Mouse (Mus musculus): Measurements from ENCODE around the gene Ltbr.

The Ltbr gene

DNA sequence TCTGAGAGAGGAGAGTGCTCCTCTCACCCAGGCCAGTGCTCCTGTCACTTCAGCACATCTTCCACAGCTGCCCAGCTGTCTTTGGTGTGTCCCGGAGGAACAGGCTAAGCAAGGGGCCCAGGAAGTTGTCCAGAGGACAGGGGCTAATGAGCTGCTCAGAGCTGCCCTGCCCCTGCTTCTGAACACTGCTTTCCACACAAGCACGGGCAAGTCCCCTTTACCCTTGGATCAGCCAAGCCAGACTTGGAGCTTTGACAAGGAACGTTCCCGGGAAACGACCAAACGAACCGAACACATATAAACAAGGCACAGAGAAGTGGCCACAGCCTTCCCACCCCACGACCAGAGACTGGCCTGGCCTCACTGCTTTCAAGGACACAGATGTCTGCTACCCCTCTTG is 30.4 kb upstream of the Ltbr start:
- DNase-seq = peak; percentile 43

DNA sequence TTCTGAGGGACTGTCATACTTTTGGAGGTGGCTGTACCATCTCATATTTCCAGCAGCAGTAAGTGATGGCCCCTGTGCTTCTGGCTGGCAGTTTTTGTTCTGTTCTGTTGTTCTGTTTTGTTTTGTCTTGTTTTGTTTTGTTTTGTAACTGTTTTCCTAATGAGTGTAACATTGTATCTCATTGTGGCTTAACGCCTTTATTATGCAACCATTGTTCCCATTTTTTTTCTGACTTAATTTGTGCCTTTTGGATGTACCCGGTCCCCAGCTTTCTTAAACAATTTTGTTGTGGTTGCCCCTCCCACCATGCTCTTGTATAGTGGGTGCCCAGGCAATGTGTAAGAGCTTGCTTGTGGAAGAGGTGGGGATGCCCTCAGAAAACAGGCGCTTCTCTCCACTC is 28.5 kb upstream of the Ltbr start:
- DNase-seq = no peak

DNA sequence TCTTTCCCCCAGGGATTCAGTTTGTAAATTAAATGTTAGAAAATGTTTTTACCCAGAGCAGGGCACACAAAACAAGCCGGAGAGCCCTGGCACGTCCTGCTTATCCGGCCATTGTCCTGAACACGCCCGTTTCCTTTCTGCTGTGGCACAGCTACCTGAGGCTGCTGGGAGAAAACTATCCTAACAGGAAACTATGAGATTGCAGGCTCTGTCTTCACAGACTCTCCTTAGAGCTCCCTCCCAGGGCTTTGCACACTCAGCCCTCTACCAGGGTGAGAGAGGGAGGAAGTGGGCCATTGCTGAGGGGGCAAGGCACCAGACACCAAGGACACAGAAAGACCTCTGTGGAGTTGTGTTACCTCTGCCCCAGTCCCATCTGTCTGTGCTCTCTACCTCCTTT is 26.6 kb upstream of the Ltbr start:
- DNase-seq = peak; percentile 54

DNA sequence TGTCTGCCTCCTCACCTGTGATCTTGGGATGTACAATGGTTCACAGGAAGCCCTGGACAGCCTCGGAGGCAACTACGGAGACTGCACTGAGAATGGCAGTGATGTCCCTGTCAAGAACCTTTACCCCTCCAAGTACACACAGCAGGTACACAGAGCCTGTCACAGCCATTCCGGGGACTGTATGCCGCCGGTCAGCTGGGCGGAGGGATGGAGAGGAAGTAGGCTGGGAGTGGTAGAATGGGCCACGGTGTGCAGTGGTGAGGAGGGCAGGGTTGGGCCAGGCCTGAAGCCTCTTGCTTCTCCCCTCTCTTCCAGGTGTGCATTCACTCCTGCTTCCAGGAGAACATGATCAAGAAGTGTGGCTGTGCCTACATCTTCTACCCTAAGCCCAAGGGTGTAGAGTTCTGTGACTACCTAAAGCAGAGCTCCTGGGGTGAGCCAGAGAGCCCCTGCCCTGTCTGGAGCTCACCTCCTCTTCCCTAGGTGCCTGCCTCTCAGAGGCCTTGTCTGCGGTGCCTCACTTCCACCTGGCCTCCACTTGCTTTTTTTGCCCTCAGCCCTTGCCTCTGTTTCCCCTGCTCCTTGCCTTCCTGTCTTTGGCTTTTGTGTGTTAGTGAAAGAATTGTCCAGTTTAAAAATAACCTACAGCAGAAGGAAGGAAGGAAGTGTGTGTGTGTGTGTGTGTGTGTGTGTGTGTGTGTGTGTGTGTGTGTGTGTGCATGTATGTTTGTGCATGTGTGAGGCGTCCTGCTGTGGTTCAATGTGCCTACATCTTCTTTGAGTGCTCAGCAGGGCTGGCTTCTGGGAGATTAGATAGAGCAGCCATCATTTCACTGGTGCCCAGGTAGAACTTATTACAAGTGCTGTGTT is 25.3 kb upstream of the Ltbr start:
- peak; percentile 20 for DNase-seq

DNA sequence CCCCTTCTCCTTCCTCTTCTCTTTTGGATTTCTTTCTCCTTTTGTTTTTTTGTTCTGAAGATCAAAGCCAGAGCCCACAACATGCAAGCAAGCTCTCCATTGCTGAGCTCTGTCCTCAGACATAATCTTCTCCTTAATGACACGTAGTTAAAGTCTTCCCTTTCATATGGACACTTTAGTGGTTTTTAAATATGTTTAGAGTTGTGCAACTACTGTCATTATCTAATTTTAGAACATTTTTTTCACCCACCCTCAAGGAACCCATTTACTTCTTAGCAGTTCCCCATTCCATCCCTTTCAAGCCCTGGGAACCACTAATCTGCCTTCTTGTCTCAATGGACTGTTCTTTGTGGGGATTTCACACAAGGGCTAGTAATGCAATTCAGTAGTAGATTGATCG is 20.7 kb upstream of the Ltbr start:
- DNase-seq = no peak

DNA sequence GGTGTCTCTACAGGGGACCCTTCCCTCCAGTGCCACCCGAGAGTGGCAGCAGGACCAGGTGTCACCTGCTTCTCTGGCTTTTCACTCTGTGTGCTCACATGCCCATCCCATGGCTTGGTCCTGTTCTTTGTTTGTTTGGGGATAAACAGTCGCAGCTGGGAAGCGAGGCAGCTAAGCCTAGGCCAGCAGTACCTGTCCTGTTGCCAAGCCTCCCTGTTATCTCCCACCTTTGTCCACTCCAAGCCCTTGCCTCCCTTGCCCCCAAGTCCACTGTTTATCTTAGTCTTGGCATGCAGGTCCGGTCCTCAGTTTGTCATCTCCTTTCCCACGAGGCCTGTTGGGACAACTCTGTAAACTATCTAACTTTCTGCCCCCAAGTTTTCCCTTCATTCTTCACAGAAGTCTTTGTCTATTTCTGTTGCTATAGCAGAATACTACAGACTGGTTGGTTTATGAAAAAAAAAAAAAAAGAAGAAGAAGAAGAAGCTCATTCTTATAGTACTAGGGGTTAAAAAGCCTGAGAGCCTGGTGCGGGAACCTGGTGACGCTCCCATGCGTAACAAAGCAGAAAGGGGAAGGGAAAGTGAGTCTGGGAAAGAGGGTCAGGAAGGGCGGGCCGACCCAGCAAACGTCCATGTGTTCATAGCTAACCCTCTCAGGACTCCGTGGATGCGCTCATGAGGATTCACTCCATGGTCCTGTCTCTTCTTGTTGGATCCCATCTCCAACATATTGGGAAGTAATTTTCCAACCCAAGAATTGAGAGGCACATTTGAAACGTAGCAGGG is 19.6 kb upstream of the Ltbr start:
- no peak for DNase-seq

DNA sequence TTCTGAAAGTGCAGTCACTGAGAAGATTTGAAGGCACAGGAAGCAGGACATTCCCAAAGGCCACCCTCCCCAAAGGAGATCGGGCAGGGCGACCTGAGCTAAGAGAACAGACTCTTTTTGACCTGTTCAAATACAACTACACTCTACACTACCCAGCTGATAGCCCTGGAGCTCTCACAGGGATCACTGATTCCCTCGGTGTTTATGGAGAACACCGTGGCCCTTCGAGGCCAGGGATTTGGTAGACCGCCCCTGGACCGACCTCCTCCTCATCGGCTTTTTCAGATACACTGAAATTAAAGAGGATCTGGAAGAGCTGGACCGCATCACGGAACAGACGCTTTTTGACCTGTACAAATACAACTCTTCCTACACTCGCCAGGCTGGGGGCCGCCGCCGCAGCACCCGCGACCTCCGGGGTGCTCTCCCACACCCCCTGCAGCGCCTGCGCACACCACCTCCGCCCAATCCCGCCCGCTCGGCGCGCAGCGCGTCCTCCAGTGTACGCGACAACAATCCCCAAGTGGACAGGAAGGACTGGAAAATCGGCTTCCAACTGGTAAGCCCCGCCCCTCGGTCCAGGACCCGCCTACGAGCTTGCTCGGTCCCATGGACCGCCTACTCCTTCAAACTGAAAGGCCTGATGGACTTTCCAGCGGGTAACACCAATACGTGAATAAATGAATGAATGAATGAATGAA is 17.1 kb upstream of the Ltbr start:
- DNase-seq = peak; percentile 97

DNA sequence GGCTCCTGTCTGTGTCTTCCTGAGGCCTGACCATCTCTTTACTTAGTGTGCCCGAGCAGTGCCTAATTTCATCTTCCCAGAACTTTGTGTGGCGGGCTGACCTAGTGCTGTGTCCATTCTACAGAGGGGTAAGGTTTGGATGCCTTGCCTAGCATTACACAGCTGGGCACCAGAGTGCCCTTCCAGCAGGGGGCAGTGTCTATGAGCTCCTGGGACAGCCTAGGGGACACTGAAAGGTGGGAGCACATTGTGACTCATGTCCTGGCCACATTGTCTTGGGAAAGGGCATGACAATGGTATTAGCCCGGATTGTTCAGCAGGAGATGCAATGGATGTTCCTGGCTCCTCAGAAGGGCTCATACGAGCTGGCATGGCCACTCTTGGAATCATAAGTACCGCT is 14.6 kb upstream of the Ltbr start:
- DNase-seq = peak; percentile 66

DNA sequence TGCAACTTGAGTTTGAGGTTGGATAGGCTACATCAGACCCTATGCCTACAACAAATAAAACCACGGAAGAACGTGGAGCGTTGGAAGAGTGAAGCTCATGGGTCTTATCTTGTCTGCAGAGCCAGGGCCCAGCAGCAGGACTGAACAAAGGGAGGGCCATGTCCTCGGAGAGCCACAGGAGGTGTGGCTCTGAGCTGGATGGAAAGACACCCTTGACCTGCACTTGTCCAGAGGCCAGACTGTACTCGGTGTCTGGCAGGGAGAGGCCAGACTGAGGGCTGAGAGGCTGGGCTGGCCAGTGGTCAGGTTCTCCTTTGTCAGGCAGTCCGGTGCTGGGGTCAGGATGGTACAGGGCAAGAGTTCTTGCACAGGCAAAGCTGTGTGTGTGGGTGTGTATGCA is 11.7 kb upstream of the Ltbr start:
- no peak for DNase-seq

DNA sequence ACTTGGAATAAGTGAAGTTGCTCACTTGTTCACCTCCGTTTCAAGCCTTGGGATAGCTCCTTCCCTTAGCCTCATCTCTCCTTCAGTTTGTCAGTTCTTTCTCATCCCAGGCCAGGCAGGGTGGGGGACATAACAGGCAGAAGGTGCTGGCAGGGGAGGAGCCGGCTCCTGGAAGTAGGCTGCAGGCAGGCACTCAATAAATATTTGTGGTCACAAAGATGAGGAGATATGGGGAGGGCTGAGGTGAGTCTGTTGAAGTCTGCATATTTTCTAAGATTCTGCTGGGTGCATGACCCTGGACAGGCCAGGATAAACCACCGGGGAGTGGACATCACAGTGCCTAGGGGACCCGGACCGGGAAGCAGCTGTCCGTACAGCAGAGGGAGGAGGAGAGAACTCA is 9.9 kb upstream of the Ltbr start:
- no peak for DNase-seq

DNA sequence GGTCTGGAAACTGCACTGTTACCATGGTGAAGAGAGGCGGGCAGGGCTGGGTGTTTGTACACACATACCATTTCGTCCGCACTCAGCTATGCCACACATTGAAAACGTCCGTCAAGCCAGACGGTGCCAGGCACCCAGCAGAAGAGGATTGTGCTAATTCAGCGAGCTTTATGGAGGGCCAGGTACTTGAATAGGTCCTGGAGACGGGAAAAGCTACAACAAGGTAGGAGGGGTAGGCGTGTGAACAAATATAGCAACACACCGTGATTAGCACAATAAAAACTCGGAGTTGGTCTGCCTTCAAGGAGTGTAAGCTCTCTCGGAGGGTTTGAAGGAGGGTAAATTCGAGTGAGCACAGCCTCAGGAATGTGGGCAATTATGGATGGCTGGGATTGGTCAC is 9.1 kb upstream of the Ltbr start:
- DNase-seq = no peak

DNA sequence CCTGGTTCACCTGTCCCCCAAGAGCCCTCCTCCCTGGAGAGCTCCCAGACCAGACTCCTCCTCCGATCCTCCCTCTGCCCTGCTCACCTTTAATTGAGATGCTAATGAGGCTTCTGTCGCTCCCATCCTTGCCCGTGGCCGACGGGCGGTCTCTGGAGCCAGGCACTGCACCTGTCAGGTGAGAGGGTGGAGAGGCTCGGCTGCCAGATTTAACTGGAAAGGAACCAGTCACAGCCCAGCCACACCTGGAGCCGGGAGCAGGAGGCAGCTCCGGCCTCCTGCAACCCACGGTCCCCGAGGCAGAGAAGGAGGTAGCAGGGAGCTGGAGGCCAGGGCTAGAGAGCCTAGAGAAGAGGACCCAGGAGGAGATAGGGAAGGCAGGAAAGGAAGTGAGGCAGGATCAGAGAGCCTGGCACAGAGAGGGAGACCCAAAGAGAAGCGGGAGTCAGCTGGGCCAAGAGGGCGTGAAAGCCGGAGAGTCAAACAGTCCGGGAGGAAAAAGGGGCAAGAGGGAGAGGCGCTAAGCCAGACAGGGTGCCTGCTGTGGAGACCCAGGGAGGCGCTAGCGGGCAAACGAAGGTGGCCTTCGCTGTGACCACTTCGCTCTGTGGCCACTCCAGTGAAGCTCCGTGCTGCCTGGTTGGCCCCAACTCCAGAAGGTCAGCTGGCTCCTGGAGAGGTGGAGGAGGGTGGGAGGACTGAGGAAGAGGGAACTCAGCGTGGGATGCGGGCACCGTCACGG is 7.6 kb upstream of the Ltbr start:
- peak; percentile 59 for DNase-seq

DNA sequence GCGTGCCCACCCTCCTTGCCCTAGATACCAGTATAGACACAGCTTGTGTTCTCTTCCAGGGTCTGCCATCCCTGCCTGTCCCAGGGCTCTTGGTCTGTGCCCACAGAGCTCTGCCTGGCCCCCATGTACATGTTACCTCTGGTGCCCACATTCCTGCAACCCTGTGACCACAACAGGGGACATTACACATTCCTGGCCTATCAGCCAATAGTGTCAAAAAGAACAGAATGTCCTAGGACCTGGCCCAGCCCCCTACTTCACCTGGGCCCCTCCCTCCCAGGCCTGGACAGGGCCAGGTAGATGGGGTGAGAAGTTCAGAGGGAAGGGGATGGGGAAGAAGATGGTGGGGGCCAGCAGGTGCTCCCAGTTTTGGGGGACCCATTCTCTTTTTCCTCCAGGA is 6.6 kb upstream of the Ltbr start, which contains the start of gene Scnn1a:
Gene Scnn1a (plus strand): TSS at position 337 of the 400 bp plus-strand sequence.
- DNase-seq = no peak

DNA sequence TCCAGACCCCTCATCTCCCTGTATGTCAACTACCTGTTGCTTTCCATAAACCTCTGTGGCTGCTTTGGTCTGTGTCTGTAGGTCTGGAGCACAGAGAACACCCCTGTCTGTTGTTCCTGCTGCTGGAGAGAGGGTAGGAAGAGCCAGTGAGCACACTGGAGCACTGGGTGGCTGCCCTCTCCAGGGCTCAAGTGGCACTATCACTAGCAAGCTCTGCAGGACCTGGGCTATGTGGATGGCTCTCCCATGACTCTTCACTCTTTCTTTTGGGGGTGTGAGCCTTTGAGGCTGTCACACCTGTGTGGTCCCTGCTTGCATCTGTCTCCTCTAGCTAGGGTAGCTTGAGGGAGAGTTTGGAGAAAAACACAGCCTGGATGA is 6.2 kb upstream of the Ltbr start:
- DNase-seq = no peak

DNA sequence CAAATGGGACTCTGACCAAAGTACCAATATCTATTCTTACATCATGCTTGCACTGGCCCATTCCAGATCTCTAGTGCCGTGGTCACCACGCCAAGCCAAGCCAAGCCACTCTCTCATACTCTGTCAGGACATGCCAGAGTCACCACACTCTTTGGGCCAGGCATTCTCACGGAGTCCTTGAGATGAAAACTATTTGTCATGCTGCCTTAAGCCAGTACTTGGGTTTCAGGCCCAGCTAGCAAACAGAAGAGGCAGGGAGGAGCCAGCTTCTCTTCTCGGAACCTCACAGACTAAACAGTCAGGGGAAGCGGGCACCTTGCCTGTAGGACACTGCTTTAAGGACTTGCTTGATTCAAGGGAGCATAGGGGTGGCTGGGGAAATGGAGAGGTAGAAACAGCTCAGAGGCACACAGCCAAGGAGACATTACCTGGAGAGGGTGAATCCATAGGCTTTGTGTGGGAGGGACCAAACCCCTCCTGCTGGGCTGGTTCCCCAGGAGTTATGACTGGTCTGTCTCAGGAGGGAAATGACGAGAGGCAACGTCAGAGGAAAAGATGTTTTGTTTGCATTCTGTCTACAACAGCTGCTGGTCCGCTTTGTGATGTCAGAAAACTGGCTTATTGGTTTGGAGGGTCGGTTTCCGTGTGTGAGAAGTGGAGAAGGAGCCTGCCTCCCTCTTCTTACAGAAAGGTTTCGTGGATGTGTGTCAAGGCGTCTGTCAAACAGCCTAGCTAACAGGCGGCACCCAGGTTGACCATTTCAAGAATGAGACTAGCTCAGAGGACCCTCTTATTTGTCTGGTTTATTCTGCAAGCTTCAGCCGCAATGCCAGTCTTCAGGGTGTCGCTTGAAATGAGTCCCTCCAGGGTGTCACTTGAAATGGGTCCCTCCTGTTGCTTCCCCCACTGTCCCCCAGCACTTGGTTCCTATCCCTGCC is 5.6 kb upstream of the Ltbr start:
- DNase-seq = no peak

DNA sequence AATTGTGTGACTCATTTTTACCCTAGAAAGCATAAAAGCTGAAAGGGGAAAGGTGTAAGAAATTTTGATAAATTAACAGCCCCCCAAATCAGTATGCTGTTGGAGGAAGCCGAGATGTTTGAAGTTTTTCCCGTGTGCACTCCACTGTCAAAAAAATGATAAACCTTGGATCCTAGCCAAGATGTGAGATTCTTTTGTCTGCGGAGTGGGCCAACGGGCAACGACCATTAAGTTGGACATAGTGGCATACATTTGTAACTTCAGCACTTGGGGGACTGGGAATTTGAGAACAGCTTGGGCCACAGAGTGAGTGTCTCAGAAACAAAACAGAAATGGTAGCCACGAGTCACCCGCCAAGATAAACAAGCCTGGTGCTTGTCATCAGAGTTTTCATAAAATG is 3.4 kb upstream of the Ltbr start:
- no peak for DNase-seq

DNA sequence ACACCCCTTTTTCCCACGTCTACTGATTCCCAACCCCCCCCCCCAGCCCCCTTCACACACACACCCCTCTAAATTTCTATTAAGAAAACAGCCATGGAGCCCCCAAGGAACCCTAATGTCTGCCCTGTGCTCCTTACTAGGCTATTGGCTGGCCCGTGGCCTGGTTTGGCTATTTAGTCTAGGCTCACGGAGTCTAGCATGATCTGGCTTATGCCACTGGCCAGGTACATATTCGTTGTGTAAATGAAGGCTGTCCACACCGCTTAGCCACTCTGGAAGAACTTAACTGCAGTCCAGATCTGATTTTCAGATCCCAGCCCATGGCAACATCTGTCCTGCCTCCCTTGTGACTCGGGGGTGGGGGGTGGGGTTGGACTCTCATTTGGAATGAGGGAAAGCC is 1.1 kb upstream of the Ltbr start:
- DNase-seq = no peak

DNA sequence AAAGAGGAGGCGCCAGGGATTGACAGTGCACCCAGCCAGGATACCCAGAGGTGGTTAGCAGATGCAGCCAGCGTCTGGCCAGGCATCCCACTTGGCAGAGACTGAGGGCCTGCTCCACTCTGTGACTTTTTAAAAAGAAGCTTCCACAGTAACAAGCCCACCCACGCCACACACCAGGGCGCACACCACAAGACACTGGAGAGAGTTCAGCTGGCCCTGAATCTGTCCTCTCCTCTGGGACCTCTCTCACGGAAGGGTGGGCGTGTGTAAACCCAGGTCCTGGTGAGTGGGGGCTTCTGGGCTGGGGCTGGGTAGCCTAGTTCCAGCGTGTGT is 512 bp upstream of the Ltbr start:
- DNase-seq = no peak

DNA sequence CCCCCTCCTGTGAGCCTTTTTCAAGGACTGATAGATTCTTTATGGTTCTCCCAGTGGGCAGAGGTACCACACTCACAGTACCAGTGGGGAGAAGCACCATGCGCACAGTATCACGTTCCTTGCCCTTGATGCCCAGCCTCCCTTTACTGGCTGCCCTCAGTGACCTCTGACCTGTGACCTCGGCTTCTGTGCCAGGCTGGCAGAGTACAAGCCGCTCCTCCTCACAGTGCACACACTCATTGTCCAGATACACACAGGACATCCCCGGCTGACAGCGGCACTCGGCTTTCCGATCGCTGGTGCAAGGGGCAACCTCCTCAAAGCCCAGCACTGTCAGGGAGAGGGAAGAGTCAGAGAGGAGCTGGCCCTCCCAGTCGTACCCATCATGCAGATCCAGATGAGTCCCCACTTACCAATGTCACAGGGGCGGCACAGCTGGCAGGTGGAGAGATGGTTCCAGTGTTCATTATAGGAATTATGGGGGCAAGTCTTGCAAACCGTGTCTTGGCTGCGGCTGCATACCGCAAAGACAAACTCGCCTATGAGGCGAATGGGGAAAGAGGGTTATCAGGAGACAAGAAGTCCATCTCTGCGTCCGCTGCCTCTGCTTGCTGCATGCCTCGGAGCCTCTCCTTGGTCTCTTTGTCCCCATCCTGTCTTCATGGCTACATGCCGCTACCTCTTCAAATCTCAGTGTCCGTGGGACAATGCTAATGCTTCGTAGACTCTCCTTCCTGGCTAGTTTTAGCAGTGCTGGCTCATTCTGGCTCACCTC is 917 bp downstream of the Ltbr start:
- peak; percentile 59 for DNase-seq

DNA sequence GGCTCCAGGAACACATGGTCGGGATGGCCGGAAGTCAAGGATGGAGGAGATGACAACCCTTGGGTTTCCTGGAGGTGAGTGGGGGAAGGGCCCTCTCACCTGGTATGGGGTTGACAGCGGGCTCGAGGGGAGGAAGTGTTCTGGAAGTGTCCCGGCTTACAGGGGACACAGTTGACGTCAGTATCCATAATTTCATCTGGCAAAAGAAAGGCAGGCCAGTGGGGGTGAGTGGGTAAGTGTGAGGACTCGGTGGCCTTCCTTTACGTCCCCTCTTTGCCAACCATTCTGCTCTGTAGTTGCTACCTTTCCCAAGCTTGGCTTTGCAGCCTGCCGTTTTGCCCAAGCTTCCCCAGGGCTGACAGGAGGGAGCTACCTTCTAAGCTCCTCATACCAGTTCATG is 1.5 kb downstream of the Ltbr start:
- peak; percentile 20 for DNase-seq

DNA sequence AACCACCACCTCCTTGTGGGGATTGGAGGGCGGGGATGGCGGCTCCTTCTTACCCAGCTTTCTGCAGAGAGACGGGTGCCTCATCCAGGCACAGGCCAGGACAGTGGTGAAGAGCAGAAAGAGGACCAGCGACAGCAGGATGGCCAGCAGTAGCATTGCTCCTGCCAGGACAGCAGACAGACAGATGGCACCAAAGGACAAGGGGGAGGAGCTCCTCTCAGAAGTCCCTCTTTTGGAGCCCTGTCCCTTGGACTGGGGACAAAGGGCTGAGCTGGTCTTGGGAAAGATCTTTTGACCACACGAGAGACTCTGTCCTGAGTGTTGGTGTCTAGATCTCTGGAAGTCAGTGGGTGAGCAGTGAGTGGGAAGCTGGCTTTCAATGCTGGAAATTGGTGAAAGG is 4.3 kb downstream of the Ltbr start:
- no peak for DNase-seq
